Mouse (Mus musculus) embryo, embryonic 11 days (tissue): ENCODE measurements at regions not wholly inside any gene's neighbourhood (a gene's known extent, or its start where the extent isn't known, plus 50 kb on each side); places are given as distances from the start of the nearest gene placed in this dataset.
"Not testable (repeated sequence)": the region's sequence is repeated elsewhere in the genome, so short reads cannot be mapped to it uniquely, and the experiment has no call there.

Source experiments
- DNase-seq: peaks from one replicate; pipeline ENCODE4 v3.0.0-alpha.2; 2015

DNA sequence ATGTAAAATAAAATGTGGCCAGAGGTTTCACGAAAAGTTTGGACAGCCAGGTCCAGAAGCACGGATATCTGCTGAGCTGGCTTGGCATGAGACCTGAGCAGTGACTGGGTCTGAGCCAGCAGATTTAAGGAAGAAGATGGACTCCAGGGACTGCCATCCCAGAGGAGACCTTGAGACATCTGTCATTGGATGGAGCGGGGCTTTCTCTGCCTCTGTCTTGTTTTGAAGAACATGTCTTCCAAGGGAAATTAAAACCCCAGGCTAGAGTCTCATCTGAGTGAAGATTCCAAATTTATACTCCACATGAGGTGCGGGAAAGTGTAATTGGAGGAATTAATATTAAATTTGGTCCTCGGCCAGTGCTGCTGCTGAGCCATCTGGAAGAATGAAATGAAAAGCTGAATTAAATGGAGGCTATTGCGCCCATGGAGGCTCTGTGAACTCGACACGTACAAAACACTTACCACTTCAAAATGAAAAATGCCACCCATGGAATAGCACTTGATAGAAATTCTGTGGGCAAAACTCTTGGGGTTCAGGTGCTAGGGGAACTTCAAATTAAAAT lies 129.8 kb upstream of the Adcy2 start:
- no peak for DNase-seq

- no peak for DNase-seq
Measured at GRCm38 (mm10) chr13:69127522-69127921, 128.2 kb upstream of the Adcy2 start.

GRCm38 (mm10) chr13:69118743-69119142 lies 119.4 kb upstream of the Adcy2 start:
- not testable (repeated sequence) for DNase-seq

DNA sequence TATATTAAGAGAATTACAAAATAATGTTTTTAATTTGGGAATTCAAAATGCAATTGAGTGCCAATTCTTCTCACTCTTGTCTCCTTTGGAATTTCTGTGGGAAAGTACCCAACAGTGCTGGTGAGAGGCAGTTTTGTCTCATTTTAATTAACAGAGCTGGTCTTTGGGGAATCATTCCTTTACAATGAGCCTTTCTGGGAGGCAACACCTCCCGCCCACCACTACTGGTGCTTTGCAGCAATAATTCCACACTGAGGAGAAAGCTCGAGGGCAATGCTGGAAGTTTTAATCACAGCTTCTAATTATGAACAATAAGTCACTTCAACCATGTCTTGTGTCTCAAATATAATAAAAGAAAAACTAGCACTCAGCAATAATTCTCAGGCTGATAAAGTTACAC lies 109.8 kb upstream of the Adcy2 start:
- no peak for DNase-seq

DNA sequence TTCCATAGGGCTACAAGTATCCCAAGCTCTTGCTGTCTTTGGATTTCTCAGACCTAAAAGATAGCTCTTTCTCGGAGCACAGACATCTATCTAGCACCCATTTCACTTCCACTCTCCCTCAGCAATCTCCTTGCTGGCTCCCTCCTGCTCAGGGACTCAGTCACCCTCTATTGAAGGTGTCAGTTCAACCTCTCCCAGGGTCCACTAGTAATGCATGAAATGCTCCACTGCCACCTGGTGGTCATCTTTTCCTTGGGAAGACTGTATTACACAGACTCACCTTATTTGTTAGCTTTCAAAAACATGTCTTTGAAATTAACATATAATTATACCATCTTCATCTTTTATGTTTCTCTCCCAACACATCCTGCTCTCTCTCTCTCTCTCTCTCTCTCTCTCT lies 87.3 kb upstream of the Adcy2 start:
- peak; percentile 74 for DNase-seq

- no peak for DNase-seq
Measured at GRCm38 (mm10) chr13:69070336-69070735, 71.0 kb upstream of the Adcy2 start.

DNA sequence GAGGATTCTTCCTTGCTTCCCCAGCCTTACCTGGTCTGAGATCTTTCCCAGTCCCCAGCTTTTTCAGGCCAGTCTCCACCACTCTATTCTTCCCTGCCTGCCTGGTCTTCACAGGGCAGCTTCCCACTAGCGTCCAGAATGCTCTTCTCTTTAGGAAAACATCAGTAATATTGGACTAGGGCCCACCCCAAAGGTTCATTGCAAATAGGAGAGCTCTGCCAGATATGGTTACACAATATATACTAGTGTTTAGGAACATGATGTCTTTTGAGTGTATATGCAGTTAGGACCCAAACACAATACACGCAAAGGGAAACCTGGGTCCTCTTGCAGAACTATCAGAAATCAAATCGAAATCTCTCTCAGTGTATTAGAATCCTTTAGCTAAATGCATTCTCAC lies 70.5 kb upstream of the Adcy2 start:
- DNase-seq, result no peak

DNA sequence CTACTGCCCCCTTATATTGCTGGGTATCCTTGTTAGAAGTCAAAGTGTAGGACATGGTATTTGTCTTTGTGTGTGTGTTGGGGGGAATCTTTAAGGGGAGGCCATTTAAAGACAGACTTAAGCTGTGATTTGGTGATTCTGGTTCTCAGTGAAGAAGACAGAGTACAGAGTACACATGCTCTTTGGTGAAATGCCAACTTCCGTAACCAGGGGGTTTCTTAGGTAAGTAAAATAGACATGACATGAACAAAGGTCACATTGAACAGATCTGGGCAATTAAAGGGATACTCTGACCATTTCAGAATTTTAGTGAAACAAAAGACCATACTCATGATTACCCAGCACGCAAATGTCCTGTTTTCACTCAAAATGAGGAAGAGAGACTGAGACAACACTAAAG lies 67.3 kb upstream of the Adcy2 start:
- no peak for DNase-seq

DNA sequence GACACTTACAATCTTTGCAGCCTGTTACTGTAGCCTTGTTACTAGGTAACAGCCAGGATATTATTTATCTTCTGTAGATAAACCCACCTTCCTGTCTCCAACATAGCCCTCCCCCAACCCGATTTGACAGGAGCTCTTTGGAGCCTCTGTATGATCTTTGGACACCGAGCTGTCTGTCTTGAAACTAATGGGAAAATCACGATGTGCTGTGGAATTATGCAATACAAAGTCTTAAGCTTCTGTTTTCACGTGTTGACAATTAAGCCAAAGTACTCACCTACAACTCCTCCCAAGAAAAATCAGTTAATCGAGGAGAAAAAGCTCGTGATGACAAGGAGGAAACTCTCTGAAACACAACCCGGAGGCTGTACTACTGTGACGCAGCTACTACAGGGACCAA lies 65.9 kb upstream of the Adcy2 start:
- no peak for DNase-seq

DNA sequence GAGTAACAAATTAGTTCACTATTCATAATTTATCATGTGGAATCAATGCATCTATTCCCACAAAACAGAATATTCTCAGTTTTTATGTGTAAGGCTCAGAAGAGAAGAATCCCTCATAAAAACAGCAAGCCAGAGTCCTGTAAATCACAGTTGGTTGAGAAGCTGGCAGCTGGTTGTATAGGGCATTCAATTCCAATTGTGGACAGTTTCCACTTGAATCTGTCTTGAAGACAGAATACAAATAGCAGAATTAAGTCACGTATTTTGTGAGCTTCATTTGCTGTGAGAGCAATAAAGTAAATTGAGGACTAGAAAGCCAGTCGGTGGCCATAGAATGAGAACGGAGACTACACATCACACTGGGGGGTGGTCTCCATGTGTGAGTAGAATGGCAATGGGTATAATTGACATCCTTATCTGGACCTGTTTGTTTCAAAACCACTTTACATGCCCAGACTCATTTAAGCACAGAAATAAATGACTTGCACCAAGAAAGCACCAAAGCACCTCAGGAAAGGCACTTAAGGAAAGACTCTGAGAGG lies 63.4 kb upstream of the Adcy2 start:
- DNase-seq, result no peak

DNA sequence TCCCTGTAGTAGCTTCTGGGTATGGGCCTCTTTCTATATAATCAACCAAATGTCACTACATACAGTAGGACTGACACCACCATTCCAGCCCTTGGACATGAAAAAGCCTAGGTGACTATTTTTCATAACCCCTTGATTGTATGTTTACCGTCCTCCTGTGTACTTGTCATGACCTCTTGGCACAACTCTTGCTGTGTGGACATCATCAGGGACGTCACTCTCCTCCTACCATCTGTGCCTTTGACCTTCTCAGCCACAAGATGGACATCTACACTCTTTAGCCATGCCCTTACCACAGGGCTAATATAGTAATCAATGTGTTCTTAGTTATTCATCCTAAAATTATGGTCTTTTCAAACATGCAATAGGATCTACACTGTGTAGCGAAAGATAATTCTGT lies 62.1 kb upstream of the Adcy2 start:
- DNase-seq, result no peak
